Mouse (Mus musculus): Measurements from ENCODE around the gene Col4a3bp.

The Col4a3bp gene

GRCm38 (mm10) chr13:96542081-96542889 is at the start of gene Col4a3bp, which contains the start of gene Polk:
TSS of gene Col4a3bp (plus strand) at chr13:96542618.
TSS of gene Polk (minus strand) at chr13:96542579.
- DNase-seq (ENCODE audit: low read depth, low spot score) = peak; percentile 98

DNA sequence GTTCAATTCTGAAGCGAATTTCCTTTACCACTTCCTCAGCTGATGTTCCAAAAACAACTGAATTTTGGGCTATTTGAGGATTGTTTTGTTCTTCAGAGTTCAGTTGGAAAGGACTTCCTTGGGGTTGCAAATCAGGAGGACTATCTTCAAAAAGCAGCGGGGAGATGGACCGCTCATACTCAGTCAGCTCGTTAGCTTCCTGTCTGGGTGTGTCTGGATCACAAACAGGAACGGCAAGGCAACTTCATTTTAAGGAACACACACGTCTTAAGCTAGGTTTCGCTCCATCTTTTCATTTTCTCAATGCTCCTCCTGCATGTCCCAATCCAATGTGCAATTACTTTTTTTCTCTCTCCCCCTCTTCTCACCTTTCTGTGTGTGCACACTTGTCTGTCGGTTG is 45.8 kb upstream of the Col4a3bp start:
- no peak for DNase-seq (ENCODE audit: low read depth, low spot score)

DNA sequence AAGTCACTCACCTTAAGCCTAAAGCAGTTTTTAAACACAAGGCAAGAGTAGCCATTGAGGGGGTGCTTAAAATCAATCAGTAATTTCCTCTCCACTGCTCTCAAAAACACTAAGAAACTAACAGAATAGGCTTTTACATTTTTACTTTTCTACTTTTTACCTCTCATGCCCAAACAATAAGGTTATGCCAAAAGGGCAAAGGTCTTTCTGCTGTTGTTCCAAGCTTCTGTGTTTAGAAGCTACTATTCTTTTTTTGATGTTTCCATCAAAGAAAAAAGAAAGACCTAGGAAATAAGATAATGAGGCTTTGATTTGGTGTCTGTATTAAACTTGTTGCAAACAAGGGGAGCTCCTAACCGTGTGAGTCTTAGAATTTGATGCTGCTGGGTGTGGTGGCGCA is 42.5 kb upstream of the Col4a3bp start:
- DNase-seq (ENCODE audit: low read depth, low spot score) = no peak

- DNase-seq (ENCODE audit: low read depth, low spot score) = no peak
Observed at GRCm38 (mm10) chr13:96505661-96506060, 36.8 kb upstream of the Col4a3bp start.

DNA sequence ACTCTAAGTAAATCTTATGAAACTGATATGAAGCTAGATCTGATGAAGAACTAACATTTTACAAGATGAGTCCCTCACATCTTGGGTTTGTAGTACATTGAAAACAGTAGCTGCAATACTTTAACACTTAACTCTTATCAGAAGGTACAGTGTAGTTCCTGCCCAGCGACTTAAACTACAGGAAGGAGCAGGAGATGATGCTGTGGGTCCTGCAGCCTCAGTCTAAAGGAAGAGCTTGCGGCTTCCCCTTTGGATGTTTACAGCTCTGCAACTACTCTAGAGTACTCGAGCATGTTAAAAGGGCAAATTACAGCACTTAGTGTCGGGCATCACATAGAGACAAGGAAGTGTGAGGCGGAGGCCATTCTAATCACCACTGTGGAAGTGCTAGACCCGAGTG is 36.1 kb upstream of the Col4a3bp start:
- peak; percentile 26 for DNase-seq (ENCODE audit: low read depth, low spot score)

DNA sequence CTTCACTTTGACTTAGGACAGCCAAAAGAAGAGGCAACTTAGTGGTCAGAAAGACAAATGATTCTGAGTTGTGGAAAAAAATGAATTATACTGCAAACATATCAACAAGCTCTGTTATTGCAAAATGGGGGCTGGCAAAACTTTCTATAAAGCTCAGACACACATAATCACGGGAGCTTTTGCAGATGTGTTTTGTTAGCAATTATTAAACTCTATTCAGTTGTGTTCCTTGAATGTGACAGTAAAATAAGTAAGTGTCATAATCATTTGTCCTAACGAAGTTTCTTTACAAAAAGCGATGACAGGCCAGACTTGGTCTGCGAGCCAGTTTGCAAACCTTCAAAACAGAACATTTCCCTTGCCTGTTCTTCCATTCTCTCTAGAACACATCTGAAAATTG is 34.9 kb upstream of the Col4a3bp start:
- DNase-seq (ENCODE audit: low read depth, low spot score) = no peak

GRCm38 (mm10) chr13:96510635-96511034 is 31.8 kb upstream of the Col4a3bp start:
- DNase-seq (ENCODE audit: low read depth, low spot score) = peak; percentile 79

DNA sequence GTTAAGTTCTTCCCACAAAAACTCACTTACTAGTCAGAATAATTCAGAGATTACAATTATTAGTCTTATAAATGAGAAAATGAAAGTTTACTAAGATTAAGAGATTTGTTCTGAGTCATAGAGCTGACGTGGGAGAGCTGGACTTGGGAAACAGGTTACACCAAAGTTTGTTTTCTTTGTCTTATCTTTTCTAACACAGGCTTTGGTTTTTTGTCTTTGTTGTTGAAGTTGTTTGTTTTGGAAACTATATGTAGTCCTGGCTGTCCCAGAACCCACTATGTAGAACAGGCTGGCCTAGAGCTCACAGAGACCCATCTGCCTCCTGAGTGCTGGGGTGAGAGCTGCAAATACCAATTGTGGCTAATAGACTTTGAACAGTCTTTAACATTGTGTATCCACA is 31.2 kb upstream of the Col4a3bp start:
- DNase-seq (ENCODE audit: low read depth, low spot score) = peak; percentile 41

DNA sequence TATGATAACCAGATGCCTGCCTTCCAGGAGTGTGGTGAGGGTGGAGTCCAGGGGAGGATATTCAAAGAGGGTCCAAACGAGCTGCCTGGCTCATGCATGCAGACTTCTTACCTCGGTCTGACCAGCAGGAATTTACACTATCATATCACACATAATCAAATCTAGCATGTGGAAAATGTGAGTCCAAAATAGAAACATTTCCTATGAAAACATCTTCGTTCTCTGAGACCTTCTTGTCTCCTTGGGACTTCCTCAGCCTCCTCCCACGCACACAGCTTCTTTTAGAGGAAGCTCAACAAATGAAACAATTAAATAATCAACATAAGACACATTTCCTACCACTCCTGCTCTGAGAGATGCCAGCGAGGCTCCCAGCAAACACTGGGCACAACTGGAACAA is 30.5 kb upstream of the Col4a3bp start:
- peak; percentile 35 for DNase-seq (ENCODE audit: low read depth, low spot score)

- no peak for DNase-seq (ENCODE audit: low read depth, low spot score)
Observed at GRCm38 (mm10) chr13:96514154-96514942, 28.1 kb upstream of the Col4a3bp start.

- DNase-seq (ENCODE audit: low read depth, low spot score) = no peak
Observed at GRCm38 (mm10) chr13:96516249-96516648, 26.2 kb upstream of the Col4a3bp start.

DNA sequence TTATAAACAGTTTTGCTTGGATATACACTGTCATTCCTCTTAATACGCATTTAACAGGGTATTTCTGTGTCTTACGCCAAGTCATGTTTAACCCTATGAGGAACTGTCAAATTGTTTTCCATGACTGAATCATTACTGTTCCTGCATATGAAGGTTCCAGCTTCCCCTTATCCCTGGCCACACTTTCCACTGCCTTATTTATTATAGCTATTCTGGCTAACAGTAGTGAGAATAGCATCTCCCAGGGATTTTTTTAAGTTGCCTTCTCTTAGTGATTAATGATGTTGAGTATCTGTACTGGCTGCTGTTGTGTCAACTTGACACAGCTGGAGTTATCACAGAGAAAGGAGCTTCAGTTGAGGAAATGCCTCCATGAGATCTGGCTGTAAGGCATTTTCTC is 25.1 kb upstream of the Col4a3bp start:
- no peak for DNase-seq (ENCODE audit: low read depth, low spot score)

DNA sequence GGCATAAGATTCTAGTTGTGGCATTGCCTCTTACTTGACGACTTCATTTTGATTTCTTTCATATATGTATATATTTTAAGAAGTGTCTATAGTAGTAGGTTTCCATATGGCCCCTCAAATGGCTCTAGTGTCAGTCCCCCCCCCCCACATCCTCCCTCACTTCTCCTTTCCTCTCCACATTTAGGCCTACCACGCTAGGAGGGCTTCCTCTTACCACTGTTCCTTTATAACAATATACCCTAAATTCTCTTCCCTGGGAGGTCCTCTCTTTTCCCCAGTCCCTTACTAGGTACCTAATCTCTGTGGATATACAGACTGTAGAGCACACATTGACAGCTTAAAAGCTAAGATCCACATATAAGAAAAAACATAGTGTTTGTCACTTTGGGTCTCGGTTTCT is 21.1 kb upstream of the Col4a3bp start:
- DNase-seq (ENCODE audit: low read depth, low spot score) = no peak

- DNase-seq (ENCODE audit: low read depth, low spot score) = no peak
Observed at GRCm38 (mm10) chr13:96527022-96527421, 15.4 kb upstream of the Col4a3bp start.

DNA sequence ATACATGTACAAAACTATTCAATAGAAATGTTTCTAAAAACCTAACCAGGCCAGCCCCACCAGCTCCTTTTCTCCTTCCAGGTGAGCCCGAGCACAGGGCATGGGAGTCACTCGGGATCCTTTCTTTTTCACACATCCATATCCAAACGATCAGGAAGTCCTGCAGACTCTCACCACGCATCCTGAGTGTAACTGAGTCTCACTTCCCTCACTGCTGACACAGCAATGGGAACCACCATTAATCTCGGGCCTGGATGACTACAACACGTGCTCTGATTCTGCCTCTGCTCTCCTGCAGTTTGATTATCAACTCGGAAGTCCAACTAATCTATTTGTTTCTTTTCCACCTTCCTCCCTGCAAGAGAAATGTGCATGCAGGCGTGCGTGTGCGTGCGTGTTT is 14.6 kb upstream of the Col4a3bp start:
- DNase-seq (ENCODE audit: low read depth, low spot score) = no peak

DNA sequence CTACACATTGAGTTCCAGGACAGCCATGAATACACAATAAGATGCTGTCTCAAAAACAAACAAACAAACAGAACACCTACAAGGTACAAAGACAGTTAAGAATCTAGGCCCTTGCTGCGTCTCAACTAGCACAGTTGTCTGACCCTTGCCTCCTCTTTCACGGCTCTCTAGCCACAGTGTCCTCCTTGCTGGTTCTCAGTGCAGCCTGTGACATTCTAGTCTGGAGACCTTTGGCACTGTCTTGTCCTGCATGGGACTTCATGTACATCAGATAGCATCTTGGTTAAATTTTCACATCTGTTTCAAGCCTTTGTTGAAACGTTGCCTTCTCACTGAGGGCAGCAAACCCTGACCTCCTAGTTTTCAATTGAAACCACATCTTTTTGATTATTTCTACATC is 13.6 kb upstream of the Col4a3bp start:
- no peak for DNase-seq (ENCODE audit: low read depth, low spot score)

DNA sequence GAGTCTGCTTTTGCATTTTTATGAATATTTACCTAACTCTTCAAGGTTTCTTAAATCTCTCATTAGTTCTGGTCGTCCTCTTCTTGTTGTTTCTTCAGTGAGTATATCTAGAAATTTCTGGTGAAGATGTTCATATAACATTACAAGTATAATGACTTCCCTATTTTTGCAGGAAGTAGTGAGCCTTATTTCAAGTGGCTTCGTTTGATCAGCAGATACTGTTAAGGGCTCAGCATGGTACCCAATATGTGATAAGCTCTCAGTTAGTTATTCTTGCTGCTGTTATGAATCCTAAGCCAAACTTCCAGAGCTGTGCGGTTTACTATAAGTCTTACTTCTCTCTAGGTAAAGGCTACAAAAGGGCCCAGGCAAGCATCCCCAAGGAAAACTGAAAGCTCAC is 12.9 kb upstream of the Col4a3bp start:
- no peak for DNase-seq (ENCODE audit: low read depth, low spot score)

- DNase-seq (ENCODE audit: low read depth, low spot score) = no peak
Observed at GRCm38 (mm10) chr13:96530064-96530463, 12.4 kb upstream of the Col4a3bp start.

GRCm38 (mm10) chr13:96532176-96532575 is 10.2 kb upstream of the Col4a3bp start:
- DNase-seq (ENCODE audit: low read depth, low spot score) = no peak

- no peak for DNase-seq (ENCODE audit: low read depth, low spot score)
Observed at GRCm38 (mm10) chr13:96533742-96534141, 8.7 kb upstream of the Col4a3bp start.

GRCm38 (mm10) chr13:96536821-96537572 is 5.4 kb upstream of the Col4a3bp start:
- no peak for DNase-seq (ENCODE audit: low read depth, low spot score)

GRCm38 (mm10) chr13:96538103-96538502 is 4.3 kb upstream of the Col4a3bp start:
- no peak for DNase-seq (ENCODE audit: low read depth, low spot score)
